Mouse (Mus musculus) left cerebral cortex, adult 2 months (tissue): ENCODE data around the gene Ush1c. TPM values are rescaled to one million over a fixed set of nuclear protein-coding genes. Genes with fewer than 3 reads are reported as not detected.
A peak's percentile ranks its signal among the peaks of the same experiment; 100 is the strongest.
"Not testable (repeated sequence)": the region's sequence is repeated elsewhere in the genome, so short reads cannot be mapped to it uniquely, and the experiment has no call there.

ENCODE experiments used
- DNase-seq, 2 experiments: peaks; one replicate each; pipeline ENCODE4 v3.0.0; 2021 to 2022; ENCODE audit warnings: low spot score in 2 of 2, mixed read lengths in 1 of 2; ENCODE audit errors: extremely low spot score in 1 of 2
- H3K27ac ChIP-seq: fragments of 200-600 bp; 2 replicates; pipeline ENCODE4 v1.8.1; 2022
- H3K4me3 ChIP-seq: fragments of 200-600 bp; 2 replicates; pipeline ENCODE4 v1.8.1; 2022
- CTCF ChIP-seq: fragments of 200-600 bp; IDR thresholded peaks from 2 replicates; pipeline ENCODE4 v1.8.1; 2022; ENCODE audit warnings: antibody characterized with exemption, mild to moderate bottlenecking, moderate library complexity
- intact Hi-C: fragments of 180-260 bp; cut with DNase I; formaldehyde crosslinking; loops from one replicate; pipeline ENCODE4 v1.15.1; 2025
- total RNA-seq, 2 experiments: library from RNA; stranded (reverse); gene quantifications; 2 replicates each; pipeline ENCODE4 v1.2.3; 2021

Gene Ush1c
- total RNA-seq, 2 experiments from 2014 or later, result 0.14 TPM; not detected in 1

- Histone ChIP-seq H3K27ac (no peak overlapping the region), H3K4me3 (no peak overlapping the region)
- peak; percentile 45 to 65 for DNase-seq
- intact Hi-C loops, result loop anchor here (1.0 kb wide), 1 partner anchor 108 kb away; no protein-coding TSS in a partner anchor
- peak; percentile 70 for TF ChIP-seq CTCF
Measured at GRCm38 (mm10) chr7:46204046-46204471, 34.2 kb downstream of the Ush1c start.

DNA sequence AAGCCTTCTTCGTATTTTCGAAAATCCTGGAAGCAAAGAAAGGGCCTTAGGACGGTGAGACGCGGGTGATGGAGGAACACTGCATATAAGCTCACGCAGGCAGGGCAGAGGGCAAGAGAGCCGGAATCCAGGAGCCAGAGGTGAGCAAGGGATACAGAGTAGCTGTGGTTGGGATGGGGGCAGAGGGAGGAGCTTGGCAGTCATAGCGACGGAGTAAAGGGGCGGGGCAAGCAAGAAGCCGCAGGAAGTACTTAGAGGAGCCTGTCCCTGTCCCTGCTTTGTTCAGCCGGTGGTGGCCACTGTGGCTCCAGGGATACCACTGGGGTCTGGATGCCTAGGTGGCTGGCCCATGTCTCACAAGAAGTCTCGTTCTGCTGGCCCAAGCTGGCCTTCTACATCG, 36.7 kb downstream of the Ush1c start:
- TF ChIP-seq CTCF, result no peak
- H3K27ac ChIP-seq, result no peak overlapping the region
- DNase-seq, result no peak
- intact Hi-C loops, result no loop called here
- H3K4me3 ChIP-seq, result no peak overlapping the region

DNA sequence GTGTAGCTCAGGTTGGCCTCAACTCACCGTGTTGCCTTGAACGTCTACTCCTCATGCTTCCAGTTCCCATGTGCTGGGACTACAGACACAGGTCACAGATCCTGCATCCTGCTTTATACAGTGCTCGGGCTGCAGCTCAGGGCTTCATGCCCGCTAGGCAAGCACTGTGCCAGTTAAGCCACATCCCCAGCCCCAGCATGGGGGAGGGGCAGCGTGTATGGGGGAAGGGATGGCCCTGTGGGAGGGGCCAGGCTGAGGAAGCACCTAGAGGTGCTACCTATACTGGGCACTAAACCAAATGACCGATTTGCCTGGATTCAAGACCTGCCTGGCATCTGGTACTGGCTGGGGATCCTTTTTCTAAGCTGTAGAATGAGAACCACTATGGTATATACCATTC, 38.3 kb downstream of the Ush1c start:
- no peak overlapping the region for H3K27ac ChIP-seq
- DNase-seq, result no peak
- intact Hi-C loops, result no loop called here
- TF ChIP-seq CTCF, result no peak
- H3K4me3 ChIP-seq, result no peak overlapping the region

GRCm38 (mm10) chr7:46195356-46195755, 42.9 kb downstream of the Ush1c start:
- TF ChIP-seq CTCF, result no peak
- intact Hi-C loops, result no loop called here
- DNase-seq, result no peak
- Histone ChIP-seq H3K27ac (no peak overlapping the region), H3K4me3 (no peak overlapping the region)

DNA sequence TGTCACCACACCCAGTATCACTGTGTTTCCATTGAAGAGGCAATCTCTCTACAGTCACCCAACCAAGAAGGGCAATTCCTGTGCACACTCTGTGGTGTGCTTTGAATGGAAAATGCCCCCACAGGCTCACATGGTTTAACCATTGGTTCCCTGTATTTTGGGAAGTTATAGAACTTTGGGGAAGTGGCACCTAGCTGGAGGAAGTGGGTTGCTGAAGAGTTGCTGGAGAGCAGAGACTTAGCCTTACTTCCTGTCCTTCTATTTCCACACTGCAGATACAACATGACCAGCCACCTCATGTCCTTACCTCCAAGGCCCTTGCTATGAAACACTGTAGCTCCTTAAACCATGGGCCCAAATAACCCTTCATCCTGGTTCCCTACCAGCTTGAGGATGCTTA, 54.1 kb downstream of the Ush1c start:
- TF ChIP-seq CTCF, result no peak
- no peak overlapping the region for H3K27ac ChIP-seq
- intact Hi-C loops, result no loop called here
- H3K4me3 ChIP-seq, result no peak overlapping the region
- no peak for DNase-seq

- TF ChIP-seq CTCF, result peak; percentile 85
- peak; percentile 38 to 51 for DNase-seq
- no peak overlapping the region for H3K4me3 ChIP-seq
- no peak overlapping the region for H3K27ac ChIP-seq
- intact Hi-C loops, result loop anchor here (1.0 kb wide), 1 partner anchor 85 kb away; no protein-coding TSS in a partner anchor
Measured at GRCm38 (mm10) chr7:46181590-46181989, 56.7 kb downstream of the Ush1c start.

- TF ChIP-seq CTCF, result no peak
- intact Hi-C loops, result loop anchor here (1.0 kb wide), 1 partner anchor 79 kb away; the partner anchor contains the start of gene Kcnj11
Measured at GRCm38 (mm10) chr7:46179431-46180275, 58.6 kb downstream of the Ush1c start, which contains the start of gene Abcc8. Gene Abcc8, minus strand, starts transcription at chr7:46180033.

GRCm38 (mm10) chr7:46168980-46169379, 69.3 kb downstream of the Ush1c start:
- intact Hi-C loops, DNase-seq, H3K4me3 ChIP-seq, H3K27ac ChIP-seq: not testable (repeated sequence)

More at GRCm38 (mm10) chr7:46179431-46180275, 58.6 kb downstream of the Ush1c start, which contains the start of gene Abcc8:
- peak within 1 kb of the TSS; percentile 78 for H3K27ac ChIP-seq
- H3K4me3 ChIP-seq, result peak within 1 kb of the TSS; percentile 59
- DNase-seq, result peak; percentile 47 to 58

DNA sequence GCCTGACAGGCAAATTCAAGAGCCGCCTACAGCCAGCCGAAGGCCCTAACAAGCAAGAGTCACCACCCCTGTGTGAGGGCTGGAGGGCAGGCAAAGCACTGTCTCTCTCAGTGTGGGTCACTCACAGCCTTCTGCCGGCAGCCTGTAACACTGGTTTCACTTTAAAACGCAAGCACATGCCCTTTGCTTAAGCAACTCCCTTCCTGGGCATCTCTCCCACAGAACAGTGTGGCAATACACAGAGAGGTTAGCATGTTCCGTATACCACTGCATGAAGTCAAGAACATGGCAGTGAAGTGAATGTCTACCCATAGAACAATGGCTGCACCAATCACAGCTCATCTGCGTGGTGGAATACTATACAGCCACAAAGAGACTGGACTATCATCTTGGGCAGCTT, 69.9 kb downstream of the Ush1c start:
- Histone ChIP-seq H3K4me3 (no peak overlapping the region), H3K27ac (no peak overlapping the region)
- intact Hi-C loops, result no loop called here
- no peak for TF ChIP-seq CTCF
- DNase-seq, result no peak

DNA sequence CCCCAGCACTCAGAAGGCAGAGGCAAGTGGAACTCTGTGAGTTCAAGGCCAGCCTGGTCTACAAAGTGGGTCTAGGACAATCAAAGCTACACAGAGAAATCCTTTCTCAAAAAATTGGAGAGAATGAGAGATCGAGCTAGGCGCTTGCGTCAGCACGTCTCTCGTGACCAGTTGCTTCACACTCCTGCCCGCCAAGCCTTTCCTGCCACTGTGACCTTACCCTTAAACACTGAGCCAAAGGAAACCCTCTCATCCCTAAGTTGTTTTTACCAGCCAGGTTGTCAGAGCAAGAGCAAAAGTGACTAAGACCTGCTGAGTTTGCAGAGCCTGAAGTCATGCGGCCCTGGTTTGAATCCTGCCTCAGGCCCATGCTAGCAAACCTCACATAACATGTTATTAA, 70.4 kb downstream of the Ush1c start:
- DNase-seq, result no peak
- no peak for TF ChIP-seq CTCF
- Histone ChIP-seq H3K27ac (no peak overlapping the region), H3K4me3 (no peak overlapping the region)
- intact Hi-C loops, result no loop called here

GRCm38 (mm10) chr7:46165876-46166275, 72.4 kb downstream of the Ush1c start:
- no peak for DNase-seq
- TF ChIP-seq CTCF, result no peak
- intact Hi-C loops, result no loop called here
- Histone ChIP-seq H3K4me3 (no peak overlapping the region), H3K27ac (no peak overlapping the region)

DNA sequence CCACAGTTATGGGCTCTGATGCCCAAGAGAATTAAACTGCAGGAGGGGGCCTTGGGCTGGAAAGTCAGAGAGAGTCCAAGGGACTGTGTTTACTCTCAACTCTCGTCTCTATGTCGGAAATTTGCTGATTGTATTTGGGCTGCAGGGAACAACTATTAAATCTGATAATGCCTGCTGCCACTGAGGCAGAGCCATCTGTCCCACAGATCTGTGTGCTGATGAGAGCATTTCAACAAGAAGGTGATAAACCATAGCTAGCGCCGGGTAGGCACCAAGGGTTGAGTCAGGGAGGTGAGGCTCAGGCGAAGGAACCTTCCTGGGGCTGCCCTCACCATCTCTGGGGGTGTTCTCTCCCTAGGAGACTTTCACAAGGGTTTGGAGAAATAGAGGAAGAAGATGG, 75.6 kb downstream of the Ush1c start:
- Histone ChIP-seq H3K4me3 (no peak overlapping the region), H3K27ac (no peak overlapping the region)
- no peak for TF ChIP-seq CTCF
- intact Hi-C loops, result loop anchor here (1.0 kb wide), 1 partner anchor 9 kb away; no protein-coding TSS in a partner anchor
- DNase-seq, result no peak
